Mouse (Mus musculus): Measurements from ENCODE around the gene Sh3d19. TPM values are rescaled to one million over a fixed set of nuclear protein-coding genes. Genes with fewer than 3 reads are reported as not detected.

Sh3d19 gene
- polyA plus RNA-seq, 1 experiment from 2014 or later = 33.0 TPM

DNA sequence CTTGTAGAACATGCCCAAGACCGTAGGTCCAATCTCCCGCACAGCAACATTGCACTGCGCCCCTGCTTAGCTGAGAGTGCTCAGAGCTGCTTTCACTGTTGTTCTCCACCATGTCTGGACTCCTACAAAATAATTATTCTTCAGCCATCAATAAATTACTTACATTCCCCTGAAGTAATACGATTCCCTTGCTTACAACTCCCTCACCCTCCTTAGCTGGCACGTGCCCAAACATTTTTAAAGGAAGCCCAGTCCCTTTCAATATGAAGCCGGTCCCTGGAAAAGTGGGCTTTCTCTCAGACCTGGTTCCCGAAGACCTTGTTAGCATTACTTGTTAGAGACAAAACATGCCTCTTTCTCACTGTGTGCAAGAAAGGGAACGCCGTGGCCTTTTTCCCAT is 178.6 kb downstream of the Sh3d19 start:
- Histone ChIP-seq H3K4me3 (no peak overlapping the region), H3K9ac (no peak overlapping the region), H3K27ac (no peak overlapping the region), H3K36me3 (no peaks in the 10 kb centered on the region), H3K4me1 (no peaks in the 10 kb centered on the region), H3K4me2 (no peak overlapping the region), H3K9me3 (no peaks in the 10 kb centered on the region), H3K27me3 (no peaks in the 10 kb centered on the region)
- no peak for ATAC-seq (ENCODE audit: borderline replicate concordance, extremely low read depth, low FRiP score, low TSS enrichment)
- WGBS = 68% methylated on average over 9 of the region's 9 CpGs

DNA sequence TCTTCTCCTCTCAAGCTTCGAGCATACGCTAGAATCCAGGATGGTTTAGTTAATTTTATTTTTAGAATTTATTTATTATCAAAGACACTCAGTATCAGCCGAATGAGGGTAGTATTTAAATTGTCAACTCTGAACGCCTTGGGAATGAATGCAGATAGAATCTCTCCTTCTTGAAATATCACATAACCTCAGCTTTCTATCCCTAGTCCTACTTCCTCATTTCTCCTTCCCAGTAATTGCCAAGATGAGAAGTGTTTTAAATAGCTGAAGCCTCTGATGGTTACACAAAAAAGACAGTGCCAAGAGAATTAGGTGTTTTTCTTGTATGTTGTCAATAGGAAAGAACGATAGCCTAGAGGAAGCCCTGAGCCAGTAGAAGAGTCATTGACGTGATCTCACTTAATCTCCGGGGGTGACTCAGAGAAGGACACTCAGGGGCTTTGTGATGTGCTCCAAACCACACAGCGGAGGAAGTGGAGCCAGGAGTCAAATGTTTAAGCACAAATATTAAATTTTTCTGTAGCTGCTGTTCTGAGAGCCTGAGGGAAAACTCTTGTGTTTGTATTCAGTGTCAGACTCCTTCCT is 198.0 kb downstream of the Sh3d19 start:
- ATAC-seq (ENCODE audit: borderline replicate concordance, extremely low read depth, low FRiP score, low TSS enrichment) = no peak
- H3K4me3 ChIP-seq = no peak overlapping the region
- no peak overlapping the region for H3K4me2 ChIP-seq
- H3K9ac ChIP-seq = no peak overlapping the region
- no peaks in the 10 kb centered on the region for H3K27me3 ChIP-seq
- no peaks in the 10 kb centered on the region for H3K9me3 ChIP-seq
- H3K27ac ChIP-seq = no peak overlapping the region
- no peaks in the 10 kb centered on the region for H3K36me3 ChIP-seq
- no peaks in the 10 kb centered on the region for H3K4me1 ChIP-seq
- WGBS = 53% methylated on average over 8 of the region's 8 CpGs

DNA sequence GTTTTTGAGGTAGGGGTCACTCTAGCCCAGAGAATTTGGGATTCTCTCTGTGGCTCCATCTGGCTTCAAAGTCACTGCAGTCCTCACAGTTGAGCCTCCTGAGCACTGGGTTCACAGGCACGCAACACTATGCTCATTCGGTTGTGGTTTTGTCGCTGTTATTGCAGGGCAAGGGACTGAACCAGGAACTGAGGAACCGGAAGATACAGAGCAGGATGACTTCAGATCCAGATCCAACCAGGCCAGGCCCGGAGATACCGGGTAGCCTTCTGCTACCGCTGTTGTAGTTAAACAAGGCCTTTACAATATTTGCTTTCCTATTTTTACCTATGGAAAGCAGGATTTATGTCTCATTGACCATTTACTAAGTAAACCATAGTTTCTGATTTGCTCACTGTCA is 208.8 kb downstream of the Sh3d19 start:
- no peak overlapping the region for H3K4me2 ChIP-seq
- 83% methylated on average over 7 of the region's 7 CpGs for WGBS
- no peak overlapping the region for H3K9ac ChIP-seq
- no peak for ATAC-seq (ENCODE audit: borderline replicate concordance, extremely low read depth, low FRiP score, low TSS enrichment)
- H3K4me3 ChIP-seq = no peak overlapping the region
- H3K9me3 ChIP-seq = no peaks in the 10 kb centered on the region
- no peaks in the 10 kb centered on the region for H3K4me1 ChIP-seq
- H3K27ac ChIP-seq = no peak overlapping the region
- H3K27me3 ChIP-seq = no peaks in the 10 kb centered on the region
- H3K36me3 ChIP-seq = no peaks in the 10 kb centered on the region

Other genes starting within 250 kb of the Sh3d19 start
- 2.9 and 3.1 TPM in 2 replicates for gene Fam160a1, start 153.8 kb upstream of the Sh3d19 start, polyA plus RNA-seq (2015; fragmentation: Nextera tagmentation; extraction: Ambion mirVana)
- gene Glt28d2, start 83.6 kb upstream of the Sh3d19 start, polyA plus RNA-seq (2015; fragmentation: Nextera tagmentation; extraction: Ambion mirVana) = 1.6 and 2.0 TPM in 2 replicates
- 7.0 and 8.8 TPM in 2 replicates for gene Gm37240, start 83.6 kb upstream of the Sh3d19 start, polyA plus RNA-seq (2015; fragmentation: Nextera tagmentation; extraction: Ambion mirVana)
- gene Prss48, start 31.4 kb downstream of the Sh3d19 start, polyA plus RNA-seq (2015; fragmentation: Nextera tagmentation; extraction: Ambion mirVana) = not detected in 2 replicates
- 1,266 and 1,287 TPM in 2 replicates for gene Rps3a1, start 171.6 kb downstream of the Sh3d19 start, polyA plus RNA-seq (2015; fragmentation: Nextera tagmentation; extraction: Ambion mirVana)